Mouse (Mus musculus) liver, adult 2 months (tissue): ENCODE measurements at regions not wholly inside any gene's neighbourhood (a gene's known extent, or its start where the extent isn't known, plus 50 kb on each side); places are given as distances from the start of the nearest gene placed in this dataset.

ENCODE experiments used
- DNase-seq: peaks from one replicate; pipeline ENCODE4 v3.0.0-alpha.2; 2011; ENCODE audit warnings: low read depth, low spot score; ENCODE audit errors: extremely low read depth
- H3K27ac ChIP-seq: fragments of 200-500 bp; replicated peaks from 2 replicates; pipeline ENCODE4 v1.5.1; 2012; ENCODE audit warnings: low read depth, mild to moderate bottlenecking, control low read depth, inconsistent platforms, low read length; ENCODE audit not compliant: insufficient read depth
- H3K27me3 ChIP-seq: fragments of 200-500 bp; 2 replicates; pipeline ENCODE4 v1.6.1; 2012; ENCODE audit warnings: mild to moderate bottlenecking, moderate library complexity, low read length, inconsistent platforms; ENCODE audit not compliant: control insufficient read depth, insufficient read depth
- H3K36me3 ChIP-seq: fragments of 200-500 bp; 2 replicates; pipeline ENCODE4 v1.6.1; 2012; ENCODE audit warnings: low read length, inconsistent platforms; ENCODE audit not compliant: control insufficient read depth, insufficient read depth
- H3K4me1 ChIP-seq: fragments of 200-500 bp; 2 replicates; pipeline ENCODE4 v1.6.1; 2011; ENCODE audit warnings: low read length; ENCODE audit not compliant: control insufficient read depth, insufficient read depth
- H3K4me3 ChIP-seq: fragments of 200-500 bp; 2 replicates; pipeline ENCODE4 v1.5.1; 2011; ENCODE audit warnings: low read depth, mild to moderate bottlenecking, control low read depth, low read length, moderate library complexity; ENCODE audit not compliant: insufficient read depth
- H3K79me2 ChIP-seq: fragments of 200-500 bp; 2 replicates; pipeline ENCODE4 v1.6.1; 2012; ENCODE audit warnings: inconsistent platforms, mild to moderate bottlenecking, low read length, moderate library complexity; ENCODE audit not compliant: control insufficient read depth, insufficient read depth
- H3K9ac ChIP-seq: fragments of 200-500 bp; 2 replicates; pipeline ENCODE4 v1.6.1; 2012; ENCODE audit warnings: low read depth, mild to moderate bottlenecking, control low read depth, inconsistent platforms, low read length
- CTCF ChIP-seq: fragments of 200-500 bp; IDR thresholded peaks from 2 replicates; pipeline ENCODE4 v1.5.1; 2011; ENCODE audit warnings: low read depth, low read length, control low read depth
- POLR2A ChIP-seq: fragments of 200-500 bp; IDR thresholded peaks from 2 replicates; pipeline ENCODE4 v1.6.1; 2011; ENCODE audit warnings: low read length, control low read depth; ENCODE audit not compliant: insufficient read depth; ENCODE audit errors: extremely low read depth
- WGBS: fragments of 180-500 bp; shearing (Covaris S2); methylation state at CpG from one replicate; pipeline ENCODE4 v1.1.7; 2018; 5-methylcytosine and 5-hydroxymethylcytosine counted together

GRCm38 (mm10) chr8:127827826-127828225, 530.6 kb upstream of the Nrp1 start:
- no peak for TF ChIP-seq POLR2A
- TF ChIP-seq CTCF = no peak
- Histone ChIP-seq H3K27me3 (no peaks in the 10 kb centered on the region), H3K36me3 (no peaks in the 10 kb centered on the region), H3K9ac (no peak overlapping the region), H3K79me2 (no peaks in the 10 kb centered on the region), H3K4me1 (no peaks in the 10 kb centered on the region), H3K27ac (no peak overlapping the region), H3K4me3 (no peak overlapping the region)
- DNase-seq = no peak
- 80% methylated on average over 5 of the region's 5 CpGs for WGBS

- DNase-seq = peak; percentile 35
- Histone ChIP-seq H3K36me3 (no peaks in the 10 kb centered on the region), H3K4me3 (no peak overlapping the region), H3K27me3 (no peaks in the 10 kb centered on the region), H3K4me1 (no peaks in the 10 kb centered on the region), H3K79me2 (no peaks in the 10 kb centered on the region), H3K27ac (no peak overlapping the region), H3K9ac (no peak overlapping the region)
- 71% methylated on average over 1 of the region's 1 CpGs for WGBS
- TF ChIP-seq CTCF (no peak), POLR2A (no peak)
These were observed 528.7 kb upstream of the Nrp1 start for GRCm38 (mm10) chr8:127829659-127830058.

- Histone ChIP-seq H3K4me1 (no peaks in the 10 kb centered on the region), H3K27ac (no peak overlapping the region), H3K36me3 (no peaks in the 10 kb centered on the region), H3K79me2 (no peaks in the 10 kb centered on the region), H3K4me3 (no peak overlapping the region), H3K9ac (no peak overlapping the region), H3K27me3 (no peaks in the 10 kb centered on the region)
- TF ChIP-seq POLR2A (no peak), CTCF (no peak)
- WGBS = 81% methylated on average over 3 of the region's 3 CpGs
- no peak for DNase-seq
These were observed 524.4 kb upstream of the Nrp1 start for GRCm38 (mm10) chr8:127834006-127834405.

GRCm38 (mm10) chr8:127836410-127837206, 521.8 kb upstream of the Nrp1 start:
- no peaks in the 10 kb centered on the region for H3K4me1 ChIP-seq
- DNase-seq = peak; percentile 16
- H3K27ac ChIP-seq = no peak overlapping the region
- no peak overlapping the region for H3K9ac ChIP-seq
- H3K27me3 ChIP-seq = no peaks in the 10 kb centered on the region
- no peaks in the 10 kb centered on the region for H3K36me3 ChIP-seq
- H3K79me2 ChIP-seq = no peaks in the 10 kb centered on the region
- WGBS = 85% methylated on average over 6 of the region's 6 CpGs
- H3K4me3 ChIP-seq = no peak overlapping the region
- TF ChIP-seq POLR2A = no peak
- no peak for TF ChIP-seq CTCF

- no peaks in the 10 kb centered on the region for H3K4me1 ChIP-seq
- no peak for TF ChIP-seq POLR2A
- TF ChIP-seq CTCF = no peak
- no peak for DNase-seq
- H3K36me3 ChIP-seq = no peaks in the 10 kb centered on the region
- no peaks in the 10 kb centered on the region for H3K79me2 ChIP-seq
- no peaks in the 10 kb centered on the region for H3K27me3 ChIP-seq
- H3K4me3 ChIP-seq = no peak overlapping the region
- H3K27ac ChIP-seq = no peak overlapping the region
- H3K9ac ChIP-seq = no peak overlapping the region
These were observed 520.1 kb upstream of the Nrp1 start for GRCm38 (mm10) chr8:127838311-127838710.

GRCm38 (mm10) chr8:127847332-127848018, 510.9 kb upstream of the Nrp1 start:
- TF ChIP-seq POLR2A (no peak), CTCF (no peak)
- WGBS = 81% methylated on average over 9 of the region's 9 CpGs

More at GRCm38 (mm10) chr8:127847332-127848018, 510.9 kb upstream of the Nrp1 start:
- DNase-seq = no peak
- Histone ChIP-seq H3K4me1 (no peaks in the 10 kb centered on the region; the same call in 1 of the 2 replicates), H3K27ac (no peak overlapping the region), H3K27me3 (no peaks in the 10 kb centered on the region), H3K36me3 (no peaks in the 10 kb centered on the region), H3K79me2 (no peaks in the 10 kb centered on the region), H3K4me3 (no peak overlapping the region), H3K9ac (no peak overlapping the region)
